Mouse (Mus musculus): ENCODE results near the gene Baz2b.
A peak's percentile ranks its signal among the peaks of the same experiment; 100 is the strongest.

Gene Baz2b

GRCm38 (mm10) chr2:60044988-60045387, 164.7 kb downstream of the Baz2b start:
- no peak for DNase-seq

- no peak for DNase-seq
Observed at GRCm38 (mm10) chr2:60044540-60044939, 165.1 kb downstream of the Baz2b start.

- DNase-seq: no peak
Observed at GRCm38 (mm10) chr2:60042699-60043098, 166.9 kb downstream of the Baz2b start.

GRCm38 (mm10) chr2:60041485-60042274, 168.0 kb downstream of the Baz2b start:
- DNase-seq: no peak

GRCm38 (mm10) chr2:60040162-60040561, 169.5 kb downstream of the Baz2b start:
- DNase-seq: no peak

GRCm38 (mm10) chr2:60037011-60037551, 172.6 kb downstream of the Baz2b start:
- DNase-seq: peak in 1 of 2 experiments; percentile 44

- no peak for DNase-seq
Observed at GRCm38 (mm10) chr2:60036361-60036760, 173.3 kb downstream of the Baz2b start.

GRCm38 (mm10) chr2:60030991-60031390, 178.6 kb downstream of the Baz2b start:
- DNase-seq: no peak

GRCm38 (mm10) chr2:60029020-60029419, 180.6 kb downstream of the Baz2b start:
- DNase-seq: no peak

GRCm38 (mm10) chr2:60027166-60027565, 182.5 kb downstream of the Baz2b start:
- DNase-seq: no peak

GRCm38 (mm10) chr2:60026554-60026953, 183.1 kb downstream of the Baz2b start:
- DNase-seq: no peak

GRCm38 (mm10) chr2:60023777-60024176, 185.9 kb downstream of the Baz2b start:
- DNase-seq: no peak

GRCm38 (mm10) chr2:60021556-60021955, 188.1 kb downstream of the Baz2b start:
- no peak for DNase-seq

GRCm38 (mm10) chr2:60021138-60021537, 188.5 kb downstream of the Baz2b start:
- DNase-seq: no peak

GRCm38 (mm10) chr2:60019546-60020250, 189.9 kb downstream of the Baz2b start:
- peak in 1 of 2 experiments; percentile 26 for DNase-seq

GRCm38 (mm10) chr2:60018875-60019501, 190.7 kb downstream of the Baz2b start:
- peak; percentile 36 to 42 for DNase-seq

GRCm38 (mm10) chr2:60011526-60011925, 198.1 kb downstream of the Baz2b start:
- no peak for DNase-seq

GRCm38 (mm10) chr2:60003665-60004045, 206.0 kb downstream of the Baz2b start:
- no peak for DNase-seq

GRCm38 (mm10) chr2:60003038-60003664, 206.5 kb downstream of the Baz2b start:
- no peak for DNase-seq

- DNase-seq: no peak
Observed at GRCm38 (mm10) chr2:60000268-60000667, 209.4 kb downstream of the Baz2b start.

- no peak for DNase-seq
Observed at GRCm38 (mm10) chr2:59997479-59998228, 212.0 kb downstream of the Baz2b start.

GRCm38 (mm10) chr2:59996911-59997310, 212.7 kb downstream of the Baz2b start:
- no peak for DNase-seq

All from spleen, adult 18-20 months (tissue).